11 mouse cellular contexts compared by ENCODE assay signal in genomic region chr6:30678482-30678881, GRCm38 (mm10). TPM values are rescaled to one million over a fixed set of nuclear protein-coding genes. Genes with fewer than 3 reads are reported as not detected.
DNase-seq lines count a peak whose midpoint lies in the region; ATAC-seq lines count a peak whose summit lies in the region.
"Had no signal": no experiment of that assay in that cellular context is flagged by ENCODE, and none has a peak within 500 bp of the region (broad histone marks: within the 10 kb centered on the region; RNA-seq: fewer than 3 reads in every experiment).

No protein-coding gene starts in this region.

- no peaks in the 10 kb centered on the region for H3K9me3 ChIP-seq in kidney, embryonic 14.5 days (ENCODE audit: control insufficient read depth, low read length)
- H3K9me3 ChIP-seq in embryonic facial prominence, embryonic 14.5 days (ENCODE audit: control insufficient read depth, low read length): no peaks in the 10 kb centered on the region
- no peaks in the 10 kb centered on the region for H3K9me3 ChIP-seq in limb, embryonic 10.5 days (replicated peaks)
- H3K9me3 ChIP-seq in neural tube, embryonic 15.5 days (replicated peaks): no peaks in the 10 kb centered on the region

- no peaks in the 10 kb centered on the region for H3K27me3 ChIP-seq in kidney, embryonic 14.5 days (ENCODE audit: control insufficient read depth, insufficient read depth, low read length)
- H3K27me3 ChIP-seq in embryonic facial prominence, embryonic 14.5 days (replicated peaks; ENCODE audit: control insufficient read depth, insufficient read depth, low read length): no peaks in the 10 kb centered on the region
- no peaks in the 10 kb centered on the region for H3K27me3 ChIP-seq in limb, embryonic 10.5 days (ENCODE audit: low read depth, poor library complexity, severe bottlenecking)
- H3K27me3 ChIP-seq in neural tube, embryonic 15.5 days (replicated peaks): no peaks in the 10 kb centered on the region

- H3K27ac ChIP-seq in kidney, embryonic 14.5 days (ENCODE audit: low read depth, low read length): 0 out of 2 replicates have a peak overlapping the region, but pooled peaks have one; percentile 3
- peak overlapping the region; percentile 4; the same call in 1 of the 2 replicates for H3K27ac ChIP-seq in embryonic facial prominence, embryonic 14.5 days (replicated peaks; ENCODE audit: low read depth, low read length)
- peak overlapping the region; percentile 79 for H3K27ac ChIP-seq in limb, embryonic 10.5 days
- H3K27ac ChIP-seq in neural tube, embryonic 15.5 days (replicated peaks): peak overlapping the region; percentile 66
- H3K27ac ChIP-seq: heart, adult 2 months; liver, embryonic 14.5 days had no signal

- no peak for DNase-seq in kidney, adult 18-20 months
- no peak for DNase-seq in embryonic facial prominence, embryonic 14.5 days (ENCODE audit: low spot score)
- DNase-seq in limb, embryonic 10.5 days (ENCODE audit: low spot score): no peak
- no peak for DNase-seq in spleen, postnatal 14 days (ENCODE audit: low spot score in 2 of 2)
- DNase-seq in c-Kit-positive CD71-positive TER-119-positive erythroid progenitor cells, embryonic 14.5 days (ENCODE audit: low spot score): no peak
- DNase-seq in urinary bladder, adult 18-20 months (ENCODE audit: low spot score in 2 of 2): no peak
- DNase-seq: heart, adult 2 months; kidney, postnatal 10 days had no signal

- no peak overlapping the region for H3K4me2 ChIP-seq in kidney, embryonic 14.5 days (replicated peaks; ENCODE audit: low read depth, low read length)
- H3K4me2 ChIP-seq in embryonic facial prominence, embryonic 14.5 days (ENCODE audit: low read depth, low read length): 0 out of 2 replicates have a peak overlapping the region, but pooled peaks have one; percentile 10
- H3K4me2 ChIP-seq in neural tube, embryonic 15.5 days: no peak overlapping the region

- no peak for ATAC-seq in kidney, embryonic 14.5 days (ENCODE audit: low FRiP score, low TSS enrichment)
- no peak for ATAC-seq in embryonic facial prominence, embryonic 14.5 days (ENCODE audit: low read depth)
- ATAC-seq in neural tube, embryonic 15.5 days (ENCODE audit: low FRiP score): peak; percentile 71

- H3K4me1 ChIP-seq in kidney, embryonic 14.5 days (ENCODE audit: control insufficient read depth, insufficient read depth, low read length): peaks cover 53% of the 10 kb centered on the region
- peaks cover 64% of the 10 kb centered on the region for H3K4me1 ChIP-seq in embryonic facial prominence, embryonic 14.5 days (ENCODE audit: control insufficient read depth, insufficient read depth, low read length)
- peaks cover 84% of the 10 kb centered on the region for H3K4me1 ChIP-seq in limb, embryonic 10.5 days
- H3K4me1 ChIP-seq in neural tube, embryonic 15.5 days: peaks cover 48% of the 10 kb centered on the region

- no peak overlapping the region for H3K9ac ChIP-seq in kidney, embryonic 14.5 days (ENCODE audit: low read depth, low read length)
- no peak overlapping the region for H3K9ac ChIP-seq in embryonic facial prominence, embryonic 14.5 days (ENCODE audit: low read depth, low read length)
- peak overlapping the region; percentile 10; the same call in 1 of the 2 replicates for H3K9ac ChIP-seq in neural tube, embryonic 15.5 days (replicated peaks)
- H3K9ac ChIP-seq: liver, embryonic 14.5 days had no signal

- H3K36me3 ChIP-seq in kidney, embryonic 14.5 days (ENCODE audit: control insufficient read depth, insufficient read depth, low read length): no peaks in the 10 kb centered on the region
- no peaks in the 10 kb centered on the region for H3K36me3 ChIP-seq in embryonic facial prominence, embryonic 14.5 days (ENCODE audit: control insufficient read depth, insufficient read depth, low read length)
- H3K36me3 ChIP-seq in limb, embryonic 10.5 days: peaks cover 24% of the 10 kb centered on the region
- H3K36me3 ChIP-seq in neural tube, embryonic 15.5 days: no peaks in the 10 kb centered on the region

- WGBS in kidney, embryonic 14.5 days: 77% methylated on average over 6 of the region's 6 CpGs
- WGBS in embryonic facial prominence, embryonic 14.5 days: 68% methylated on average over 6 of the region's 6 CpGs
- WGBS in limb, embryonic 10.5 days: 81% methylated on average over 6 of the region's 6 CpGs
- 27% methylated on average over 6 of the region's 6 CpGs for WGBS in neural tube, embryonic 15.5 days

- H3K4me3 ChIP-seq in kidney, embryonic 14.5 days (ENCODE audit: low read length): no peak overlapping the region
- no peak overlapping the region for H3K4me3 ChIP-seq in embryonic facial prominence, embryonic 14.5 days (ENCODE audit: low read depth, low read length)
- H3K4me3 ChIP-seq in limb, embryonic 10.5 days: no peak overlapping the region
- H3K4me3 ChIP-seq in neural tube, embryonic 15.5 days (replicated peaks): no peak overlapping the region
- H3K4me3 ChIP-seq: heart, adult 2 months had no signal

RNA-seq across cellular contexts. Expression of gene Cep41, which starts 15.1 kb away (rescaled TPM):
- polyA plus RNA-seq in kidney, embryonic 14.5 days (2014; fragmentation: Nextera tagmentation; extraction: Ambion mirVana): 31.2 and 31.8 TPM in 2 replicates
- polyA plus RNA-seq in embryonic facial prominence, embryonic 14.5 days (2014; fragmentation: Nextera tagmentation; extraction: Ambion mirVana): 38.6 and 44.3 TPM in 2 replicates
- 28.8 and 33.1 TPM in 2 replicates for polyA plus RNA-seq in limb, embryonic 10.5 days (2016; fragmentation: Nextera tagmentation; extraction: Ambion mirVana)
- 10.7 and 11.6 TPM in 2 replicates for polyA plus RNA-seq in neural tube, embryonic 15.5 days (2015; fragmentation: Nextera tagmentation; extraction: Ambion mirVana)

RNA-seq across cellular contexts. Expression of gene Cpa1, which starts 39.5 kb away (rescaled TPM):
- polyA plus RNA-seq in kidney, embryonic 14.5 days (2014; fragmentation: Nextera tagmentation; extraction: Ambion mirVana): 1.8 and 2.0 TPM in 2 replicates
- 1.3 and 1.7 TPM in 2 replicates for polyA plus RNA-seq in embryonic facial prominence, embryonic 14.5 days (2014; fragmentation: Nextera tagmentation; extraction: Ambion mirVana)
- polyA plus RNA-seq in limb, embryonic 10.5 days (2016; fragmentation: Nextera tagmentation; extraction: Ambion mirVana): 0.38 TPM in 2 replicates
- 0.50 and 7.6 TPM in 2 replicates for polyA plus RNA-seq in neural tube, embryonic 15.5 days (2015; fragmentation: Nextera tagmentation; extraction: Ambion mirVana)

RNA-seq across cellular contexts. Expression of gene Mest, which starts 44.9 kb away (rescaled TPM):
- 2,297 and 2,617 TPM in 2 replicates for polyA plus RNA-seq in kidney, embryonic 14.5 days (2014; fragmentation: Nextera tagmentation; extraction: Ambion mirVana)
- 2,046 and 2,257 TPM in 2 replicates for polyA plus RNA-seq in embryonic facial prominence, embryonic 14.5 days (2014; fragmentation: Nextera tagmentation; extraction: Ambion mirVana)
- polyA plus RNA-seq in limb, embryonic 10.5 days (2016; fragmentation: Nextera tagmentation; extraction: Ambion mirVana): 3,140 and 3,810 TPM in 2 replicates
- polyA plus RNA-seq in neural tube, embryonic 15.5 days (2015; fragmentation: Nextera tagmentation; extraction: Ambion mirVana): 378 and 417 TPM in 2 replicates

Comparison
In these comparisons a context has a peak if more than half of its experiments do, and no peak if none do; other contexts are left out.
1. H3K27ac ChIP-seq: peak in every context shown above with its lines; median percentile 79 in limb, embryonic 10.5 days; 66 in neural tube, embryonic 15.5 days; 4 in embryonic facial prominence, embryonic 14.5 days; 3 in kidney, embryonic 14.5 days.